Mouse (Mus musculus) skeletal muscle tissue, adult 2 months (tissue): ENCODE data around the gene Edar.
A peak's percentile ranks its signal among the peaks of the same experiment; 100 is the strongest.

Experiments
- DNase-seq: peaks from one replicate; pipeline ENCODE4 v3.0.0-alpha.2; 2012; ENCODE audit warnings: low read depth, low spot score

The Edar gene

DNA sequence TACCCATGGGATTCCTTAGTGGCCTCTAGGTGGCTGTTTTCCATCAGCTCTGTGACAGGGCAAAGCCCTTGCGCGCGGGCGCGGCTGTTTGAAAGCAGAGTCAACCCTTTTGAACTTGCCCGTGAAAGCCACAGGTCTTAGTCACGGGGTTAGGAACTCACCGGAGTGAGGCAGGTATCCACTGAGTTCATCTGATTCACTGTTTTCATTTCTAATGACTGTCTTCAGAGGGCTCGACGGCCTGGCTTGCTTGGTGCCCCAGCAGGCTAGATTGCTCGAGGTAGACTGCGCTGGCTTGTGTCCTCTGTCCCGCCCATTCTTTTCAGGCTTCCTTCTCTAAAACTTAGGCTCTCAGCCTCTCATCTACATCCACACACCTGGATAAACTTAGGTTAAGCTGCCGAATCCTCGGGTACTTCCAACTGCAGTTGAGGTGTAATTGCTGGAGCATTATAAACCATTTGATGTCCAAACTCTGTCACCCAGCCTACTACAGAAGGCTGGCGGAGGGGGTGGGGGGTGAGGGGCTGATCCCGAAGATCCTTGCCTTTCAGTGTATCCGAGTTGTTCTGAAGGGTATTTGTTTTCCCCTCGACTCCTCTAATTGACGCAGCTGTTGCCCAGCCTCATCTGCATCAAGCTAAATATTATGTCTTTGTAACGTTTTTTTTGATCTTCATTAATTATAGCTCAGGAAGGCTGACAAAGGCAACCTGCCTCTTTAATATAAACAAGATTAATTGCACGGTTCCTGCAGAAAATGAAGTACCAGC lies 24.0 kb downstream of the Edar start:
- no peak for DNase-seq

DNA sequence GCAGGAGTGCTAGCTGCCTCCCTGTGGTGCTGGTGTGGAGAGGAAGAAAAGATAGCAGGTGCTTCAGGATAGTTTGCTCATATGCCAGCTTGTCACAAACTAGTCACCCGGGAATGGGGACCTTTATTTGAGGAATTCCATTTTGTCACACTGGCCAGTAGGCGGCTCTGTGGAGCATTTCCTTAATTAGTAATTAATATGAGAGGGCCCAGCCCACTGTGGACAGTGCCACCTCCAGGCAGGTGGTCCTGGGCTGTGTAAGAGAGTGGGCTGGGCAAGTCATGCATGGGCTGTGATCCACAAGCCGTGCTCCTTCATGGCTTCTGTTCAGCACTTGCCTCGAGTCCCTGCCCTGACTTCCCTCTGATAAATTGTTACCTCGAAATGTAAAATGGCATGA lies 26.7 kb downstream of the Edar start:
- no peak for DNase-seq

DNA sequence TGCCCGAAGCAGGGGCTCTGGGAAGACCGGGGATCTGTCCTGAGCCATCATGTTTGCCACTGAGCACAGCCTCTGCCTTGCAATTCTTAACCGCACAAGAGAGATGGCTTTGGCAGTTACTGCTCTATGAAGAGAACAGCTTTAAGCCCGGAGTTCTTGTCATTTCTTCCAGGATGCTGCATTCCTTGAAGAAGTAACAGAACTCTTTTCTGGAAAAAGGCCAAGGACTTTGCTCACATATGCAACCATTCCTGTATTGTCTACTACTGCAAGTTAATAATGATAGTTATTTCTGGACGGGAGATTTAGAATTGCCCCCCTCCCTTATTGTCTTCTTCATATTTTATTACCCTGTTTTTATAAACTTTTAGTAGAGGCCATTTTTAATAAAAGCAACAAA lies 30.8 kb downstream of the Edar start:
- no peak for DNase-seq

GRCm38 (mm10) chr10:58644194-58644593 lies 31.3 kb downstream of the Edar start:
- no peak for DNase-seq

DNA sequence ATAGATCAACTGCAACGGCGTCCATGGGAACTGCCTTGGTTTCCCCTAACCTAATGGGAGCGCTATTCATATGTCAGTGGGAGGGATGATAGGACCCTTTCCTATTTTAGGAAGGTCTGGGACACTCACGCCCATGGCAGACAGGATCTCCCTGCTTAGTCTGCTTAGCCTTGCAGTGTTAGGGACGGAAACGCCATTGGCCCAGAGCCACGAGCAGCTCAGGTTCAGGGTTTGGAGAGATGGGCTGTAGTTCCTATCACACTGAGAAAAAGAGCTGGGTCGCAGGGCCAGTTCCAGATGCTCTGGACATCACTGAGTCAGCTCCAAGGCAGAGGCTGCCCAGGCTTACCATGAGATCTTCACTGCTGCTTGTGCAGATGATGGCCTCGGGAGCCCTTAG lies 32.5 kb downstream of the Edar start:
- DNase-seq: peak; percentile 28

GRCm38 (mm10) chr10:58641631-58642030 lies 33.8 kb downstream of the Edar start:
- DNase-seq: no peak

GRCm38 (mm10) chr10:58640446-58641400 lies 34.7 kb downstream of the Edar start:
- DNase-seq: no peak

- no peak for DNase-seq
Observed at GRCm38 (mm10) chr10:58639291-58639690, 36.2 kb downstream of the Edar start.

- no peak for DNase-seq
Observed at GRCm38 (mm10) chr10:58636431-58637080, 38.9 kb downstream of the Edar start.

- DNase-seq: no peak
Observed at GRCm38 (mm10) chr10:58633507-58633906, 41.9 kb downstream of the Edar start.

DNA sequence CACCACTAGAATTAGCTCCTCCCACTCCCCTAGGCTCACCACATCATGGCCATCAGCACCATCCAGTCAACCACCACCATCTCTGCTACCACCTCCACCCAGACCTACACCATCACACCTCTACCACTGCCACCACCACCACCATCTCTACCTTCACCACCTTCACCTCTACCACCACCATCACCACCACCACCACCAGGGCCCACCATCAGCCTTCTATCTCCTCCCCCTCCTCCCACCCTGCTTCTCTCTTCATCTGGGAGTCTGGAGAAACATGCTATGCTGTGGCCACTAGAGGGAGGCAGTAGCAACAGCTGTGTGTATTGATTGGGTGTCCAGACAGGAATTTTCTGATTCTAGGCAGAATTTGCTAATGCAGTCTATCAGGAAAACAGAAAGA lies 47.9 kb downstream of the Edar start:
- no peak for DNase-seq

DNA sequence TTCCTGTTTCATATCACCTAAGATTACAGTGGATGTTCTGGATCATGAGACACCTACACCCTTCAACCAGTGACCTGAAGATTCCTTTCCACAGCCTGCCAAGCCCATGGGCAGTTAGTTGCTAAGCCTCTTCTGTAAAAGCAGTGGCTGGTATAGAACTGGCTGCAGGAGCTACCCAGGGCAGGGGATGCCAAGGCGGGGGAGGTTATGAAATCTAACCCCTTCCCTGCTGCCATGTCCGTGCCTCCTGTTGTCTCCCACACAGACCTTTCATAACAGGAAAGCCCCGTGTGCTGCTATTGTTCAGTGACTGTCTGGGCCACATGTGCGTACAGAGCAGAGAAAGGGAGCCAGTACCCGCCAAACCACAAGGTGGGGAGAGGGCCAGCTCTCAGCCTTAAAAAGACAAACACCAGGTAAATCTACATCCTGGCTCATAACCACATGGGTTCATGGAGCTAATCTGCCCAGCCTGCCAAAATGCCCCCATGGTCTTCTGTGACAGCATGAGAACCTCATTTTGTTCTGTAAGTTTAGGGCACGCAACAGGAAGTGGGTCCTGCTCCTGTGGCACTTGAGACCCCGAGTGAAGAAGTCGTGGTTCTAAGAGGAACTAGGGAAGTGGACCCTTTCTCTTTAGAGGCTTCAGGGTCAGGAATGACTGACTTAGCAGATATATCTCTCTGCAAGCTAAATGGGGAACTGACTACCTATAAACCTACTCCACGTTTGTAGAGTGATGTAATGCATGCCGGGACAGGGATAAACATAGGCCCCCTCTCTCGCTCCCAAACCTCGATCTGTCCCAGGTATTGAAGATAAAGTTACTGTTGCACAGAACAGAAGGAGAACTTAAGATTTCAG lies 50.4 kb downstream of the Edar start:
- no peak for DNase-seq

- DNase-seq: no peak
Observed at GRCm38 (mm10) chr10:58619266-58619665, 56.2 kb downstream of the Edar start.

DNA sequence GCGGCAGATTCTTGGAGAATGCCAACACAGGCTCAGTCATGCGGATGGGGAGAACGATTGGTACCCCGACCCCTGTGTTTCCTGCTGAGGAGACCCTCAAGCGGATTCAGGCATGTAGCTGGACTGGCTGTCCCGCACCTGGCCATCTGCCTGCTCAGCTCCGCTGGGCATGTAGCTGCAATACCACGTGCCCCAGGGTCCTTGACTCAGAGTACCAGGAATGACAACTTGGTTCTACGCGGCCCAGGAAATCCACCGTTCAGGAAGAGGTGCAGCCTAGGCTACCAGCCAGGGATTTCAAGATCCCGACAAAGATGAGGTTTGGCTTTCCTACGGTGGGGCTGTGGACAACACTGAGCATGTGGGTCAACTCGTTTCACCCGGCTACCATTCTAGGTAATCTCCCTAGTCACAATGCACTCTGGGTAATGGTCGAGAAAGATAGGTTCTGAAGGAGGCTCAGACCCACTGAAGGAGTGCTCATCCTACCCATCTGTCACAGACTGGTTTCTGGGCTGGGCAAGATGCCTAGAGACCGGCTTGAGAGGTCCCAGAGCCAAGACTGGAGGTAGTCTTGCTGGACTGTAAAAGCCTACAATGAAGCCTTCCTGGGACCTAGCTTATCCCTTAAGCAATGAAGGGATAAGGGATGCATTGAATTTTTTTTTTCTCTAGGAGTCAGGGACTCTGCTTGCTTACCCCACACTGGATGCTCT lies 56.8 kb downstream of the Edar start:
- DNase-seq: no peak

- no peak for DNase-seq
Observed at GRCm38 (mm10) chr10:58616565-58616964, 58.9 kb downstream of the Edar start.

DNA sequence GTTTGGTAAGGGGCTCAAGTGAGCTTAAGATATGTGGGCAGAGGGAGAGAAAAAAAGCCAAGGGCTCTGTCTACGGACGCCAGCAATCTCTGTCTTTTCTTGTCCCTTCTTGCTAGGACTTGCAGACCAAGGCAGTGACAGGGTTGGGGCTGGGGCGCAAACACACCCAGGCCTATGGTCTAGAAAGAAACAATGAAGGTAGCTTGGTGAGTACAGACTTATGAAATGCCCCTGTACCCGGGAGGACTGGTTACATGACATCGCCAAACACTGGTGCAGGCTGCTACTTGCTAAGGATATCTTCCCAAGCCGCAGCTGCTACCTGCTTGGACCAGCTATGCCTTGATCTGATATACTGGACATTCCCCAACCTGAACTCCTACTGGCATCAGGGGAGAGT lies 60.9 kb downstream of the Edar start:
- DNase-seq: no peak

DNA sequence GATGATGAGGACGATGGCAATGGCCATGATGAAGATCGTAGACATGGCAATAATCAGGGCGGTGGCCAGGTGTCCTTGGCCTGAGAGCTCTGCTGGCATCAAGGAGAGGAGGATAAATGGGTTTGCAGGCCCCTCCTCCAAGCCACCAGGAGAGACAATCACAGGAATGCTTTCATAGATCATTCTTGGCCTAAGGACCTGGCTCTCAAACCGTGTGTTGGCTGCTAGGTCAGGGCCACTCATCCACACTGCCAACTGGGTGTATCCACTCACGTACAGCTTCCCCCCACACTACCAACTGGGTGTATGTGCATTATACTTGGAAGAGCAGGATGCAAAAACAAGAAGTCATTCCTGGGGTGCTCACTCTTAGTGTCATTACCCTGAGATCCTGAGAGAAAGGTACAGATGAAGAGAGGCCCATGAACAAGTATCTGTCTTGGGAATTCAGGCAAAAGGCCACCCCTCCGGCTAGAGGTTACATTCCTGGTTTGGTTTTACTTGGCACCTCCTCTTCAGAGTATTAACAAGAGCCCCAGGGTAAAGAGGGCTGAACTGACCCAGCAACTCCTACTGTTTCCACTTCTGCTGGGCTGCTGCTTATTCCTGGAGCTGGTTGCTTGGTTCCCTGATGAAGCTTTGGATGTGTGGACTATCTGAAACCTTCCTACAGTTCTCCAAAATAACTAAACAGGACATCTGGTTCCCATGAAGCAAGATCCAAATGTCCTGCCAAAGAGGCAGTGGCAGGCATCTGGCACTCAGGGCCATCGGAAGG lies 64.8 kb downstream of the Edar start:
- DNase-seq: peak; percentile 64

DNA sequence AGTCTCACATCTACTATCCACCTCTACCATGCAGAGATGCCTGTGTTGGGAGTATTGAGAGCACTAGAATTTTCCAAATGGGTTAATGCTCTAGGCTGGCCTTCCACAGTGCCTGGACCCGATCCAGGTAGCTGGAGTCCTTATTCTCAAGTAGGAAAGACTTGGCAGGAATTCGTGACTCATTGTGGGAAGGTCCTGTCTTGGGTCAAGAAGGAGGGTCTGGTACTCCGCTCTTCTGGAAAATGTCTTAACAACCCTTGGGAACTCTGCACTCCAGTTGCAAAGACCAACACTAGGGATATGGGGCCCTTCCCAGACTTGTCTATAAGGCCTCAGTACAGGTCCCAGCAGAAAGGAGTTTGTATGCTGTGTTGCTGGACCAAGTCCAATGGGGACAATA lies 66.6 kb downstream of the Edar start:
- no peak for DNase-seq

DNA sequence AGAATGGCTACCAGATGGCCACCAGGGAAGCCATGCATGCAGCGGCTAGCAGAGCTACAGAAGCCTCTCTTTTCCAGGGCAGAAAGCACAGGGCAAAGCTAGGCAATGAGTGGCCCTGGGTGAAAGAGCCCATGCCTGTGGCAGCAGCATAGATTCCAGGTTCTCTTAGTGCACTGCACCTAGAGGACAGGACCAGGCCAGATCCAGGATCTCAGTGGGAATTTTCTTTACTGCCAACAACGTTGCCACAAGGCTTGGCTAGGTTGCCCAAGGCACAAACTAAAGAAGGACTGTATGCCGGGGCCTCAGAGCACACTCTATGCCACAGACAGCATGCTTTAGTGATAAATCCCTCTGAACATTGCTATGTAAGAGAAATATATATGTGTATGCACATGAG lies 69.1 kb downstream of the Edar start:
- no peak for DNase-seq

GRCm38 (mm10) chr10:58604779-58605178 lies 70.7 kb downstream of the Edar start:
- DNase-seq: peak; percentile 96
